Mouse (Mus musculus) megakaryocyte-erythroid progenitor cell, adult 5-6 weeks (primary cell): Measurements from ENCODE around the gene Cnfn. TPM values are rescaled to one million over a fixed set of nuclear protein-coding genes. Genes with fewer than 3 reads are reported as not detected.
"Not testable (repeated sequence)": the region's sequence is repeated elsewhere in the genome, so short reads cannot be mapped to it uniquely, and the experiment has no call there.

Experiments used
- ATAC-seq: replicated peaks from 2 replicates; pipeline ENCODE4 v1.8.0; 2016; ENCODE audit warnings: mild to moderate bottlenecking, inconsistent platforms; ENCODE audit not compliant: severe bottlenecking, poor library complexity, low FRiP score, low TSS enrichment
- total RNA-seq, 2 experiments: library from RNA; stranded (forward) in 1 of 2; stranded (reverse) in 1 of 2; fragments of 200-1000, 215-1000 nt in 1 of 2; fragments of >200 nt in 1 of 2; fragmentation: Nextera tagmentation in 1 of 2; gene quantifications; 2 replicates each; pipeline ENCODE4 v1.2.3; 2014 to 2017

Cnfn gene
- total RNA-seq (2014; fragmentation: Nextera tagmentation) (not detected in 2 replicates), total RNA-seq (2017) (not detected in 2 replicates)

GRCm38 (mm10) chr7:25369058-25369749, at the start of gene Cnfn:
Cnfn (minus strand) TSS chr7:25369724.
- ATAC-seq, result no peak

DNA sequence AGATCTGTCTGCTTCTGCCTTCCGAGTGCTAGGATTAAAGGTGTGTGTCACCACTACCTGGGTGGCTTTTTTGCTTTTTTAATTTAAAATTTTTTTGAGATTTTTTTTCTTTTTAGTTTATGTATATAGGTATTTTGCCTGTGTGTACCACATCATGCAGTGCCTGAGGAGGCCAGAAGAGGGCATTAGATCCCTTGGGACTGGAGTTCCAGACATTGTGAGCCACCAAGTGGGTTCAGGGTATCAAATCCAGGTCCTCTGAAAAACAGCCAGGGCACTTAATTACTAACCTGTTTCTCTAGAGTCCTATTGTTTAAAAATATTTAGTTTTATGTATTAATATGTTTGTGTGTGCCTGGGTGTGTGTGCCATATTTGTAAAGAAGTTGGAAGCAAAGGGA, 48.1 kb upstream of the Cnfn start:
- ATAC-seq, result no peak

- no peak for ATAC-seq
These were observed 43.4 kb upstream of the Cnfn start, which contains the start of gene Cxcl17 for GRCm38 (mm10) chr7:25412833-25413441. Cxcl17 (minus strand) TSS chr7:25412886.

DNA sequence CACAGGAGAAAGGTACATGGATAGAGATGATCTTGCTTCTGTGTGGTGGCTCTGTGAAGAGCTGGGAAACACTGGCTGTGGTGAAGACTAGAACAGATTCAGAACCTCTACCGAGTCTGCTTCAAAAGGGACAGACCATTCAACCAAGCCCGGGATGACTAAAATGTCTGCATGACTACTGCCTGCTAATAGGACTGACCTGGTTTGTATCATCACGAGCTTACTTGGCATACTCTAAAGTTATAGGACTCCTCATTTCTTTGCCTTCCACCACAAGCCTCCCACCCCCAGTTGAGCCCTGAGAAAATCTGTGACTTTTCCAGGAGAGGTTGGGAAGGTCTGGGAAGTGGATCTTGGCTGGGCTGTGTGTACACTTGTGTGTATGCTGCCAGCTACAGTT, 42.3 kb upstream of the Cnfn start:
- ATAC-seq, result no peak

DNA sequence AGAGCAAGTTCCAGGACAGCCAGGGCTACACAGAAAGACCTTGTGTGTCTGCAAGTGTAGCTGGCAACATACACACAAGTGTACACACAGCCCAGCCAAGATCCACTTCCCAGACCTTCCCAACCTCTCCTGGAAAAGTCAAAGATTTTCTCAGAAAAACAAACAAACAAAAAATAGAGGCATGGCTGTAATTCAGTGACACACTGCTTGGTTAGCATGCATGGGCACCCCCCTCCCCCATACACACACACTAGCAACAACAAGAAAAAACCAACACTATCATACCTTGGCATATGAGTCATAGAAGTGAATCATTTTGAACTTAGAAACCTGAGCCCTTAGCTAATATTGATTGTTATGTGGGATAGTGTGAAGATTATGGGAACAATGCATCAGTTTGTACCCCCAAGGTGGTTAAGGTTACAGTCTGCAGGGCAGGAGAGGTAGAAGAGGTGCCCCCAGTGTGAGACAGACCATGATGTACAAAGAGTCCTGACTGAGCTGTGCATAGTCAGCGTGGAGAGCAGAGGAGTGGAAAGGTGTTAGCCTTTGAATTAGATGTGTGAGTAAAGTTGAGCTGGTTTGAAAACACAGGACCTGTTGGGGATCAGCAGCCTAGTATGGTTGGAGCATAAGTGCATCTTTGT, 41.6 kb upstream of the Cnfn start:
- ATAC-seq, result no peak

DNA sequence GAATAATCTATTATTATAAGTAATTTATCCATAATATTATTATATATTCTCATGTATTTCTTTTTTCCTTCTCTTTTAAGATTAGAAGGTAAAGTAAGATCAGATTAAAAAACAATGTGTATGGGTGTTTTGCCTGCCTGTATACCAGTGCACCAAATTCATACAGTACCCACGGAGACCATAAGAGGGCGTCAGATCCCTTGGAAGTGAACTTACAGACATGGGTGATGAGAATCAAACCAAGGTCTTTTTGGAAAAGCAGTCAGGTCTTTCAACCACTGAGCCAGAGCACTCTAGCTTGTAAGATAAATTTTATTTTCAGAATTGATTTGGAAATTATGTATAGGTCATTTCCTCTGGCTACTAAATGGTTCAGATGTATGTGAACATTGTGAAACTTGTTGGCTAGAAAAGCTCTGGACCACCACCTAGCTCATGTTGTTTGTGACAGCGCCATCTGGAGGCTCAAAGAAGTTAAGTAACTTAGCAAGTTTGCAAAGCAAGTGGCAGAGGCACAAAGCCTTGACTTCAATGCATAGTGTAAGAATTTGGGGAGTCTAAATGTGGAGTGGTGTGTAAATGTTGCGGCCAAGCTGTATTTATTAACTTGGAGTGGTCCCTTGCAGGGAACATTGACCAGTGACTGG, 39.7 kb upstream of the Cnfn start:
- ATAC-seq, result peak; percentile 59

DNA sequence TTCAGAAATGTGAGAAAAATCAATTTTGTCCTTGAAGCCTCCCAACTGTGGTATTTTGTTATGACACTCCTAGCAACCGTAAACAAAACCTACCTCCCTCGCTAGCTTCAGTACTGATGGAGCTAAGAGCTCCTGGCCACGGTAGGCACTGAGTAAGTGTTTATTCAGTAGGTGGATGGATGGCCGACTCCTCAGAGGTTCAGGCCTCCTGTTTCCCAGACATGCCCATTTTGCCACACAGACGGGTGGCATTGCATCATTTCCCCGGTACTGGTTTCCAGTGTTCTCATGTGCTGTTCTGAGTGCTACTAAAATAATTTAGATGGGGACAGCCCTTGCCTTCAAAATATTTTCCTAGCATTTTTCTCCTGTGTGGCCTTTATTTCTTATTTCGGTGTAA, 36.9 kb upstream of the Cnfn start:
- ATAC-seq, result no peak

GRCm38 (mm10) chr7:25402671-25403101, 33.2 kb upstream of the Cnfn start:
- peak; percentile 90 for ATAC-seq

DNA sequence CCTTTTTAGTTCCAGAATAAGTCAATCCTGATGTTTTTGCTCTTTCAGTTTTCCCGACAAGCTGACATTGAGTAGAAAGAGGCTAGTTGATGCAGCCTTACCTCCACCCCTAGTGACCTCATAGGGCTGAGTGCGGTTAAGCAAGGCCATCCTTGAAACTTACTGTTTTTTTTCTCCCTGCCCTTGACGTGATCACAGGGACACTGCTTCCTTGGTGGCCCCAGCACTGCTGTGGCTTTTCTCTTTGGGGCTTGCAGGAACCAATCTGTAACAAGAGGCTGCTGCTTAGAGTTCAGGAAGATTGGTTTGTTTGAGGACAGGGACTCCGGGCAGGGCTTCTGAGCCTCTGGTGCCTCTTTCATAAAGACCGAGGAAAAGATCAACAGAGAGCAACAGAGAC, 32.5 kb upstream of the Cnfn start:
- ATAC-seq, result no peak

- no peak for ATAC-seq
These were observed 32.0 kb upstream of the Cnfn start for GRCm38 (mm10) chr7:25401551-25401950.

GRCm38 (mm10) chr7:25399028-25399427, 29.5 kb upstream of the Cnfn start:
- not testable (repeated sequence) for ATAC-seq

GRCm38 (mm10) chr7:25398610-25399009, 29.1 kb upstream of the Cnfn start, which contains the start of gene Lipe:
Lipe (minus strand) TSS chr7:25398710.
- ATAC-seq, result no peak

GRCm38 (mm10) chr7:25396621-25397020, 27.1 kb upstream of the Cnfn start:
- no peak for ATAC-seq

- peak; percentile 93 for ATAC-seq
These were observed 26.3 kb upstream of the Cnfn start for GRCm38 (mm10) chr7:25395558-25396521.

DNA sequence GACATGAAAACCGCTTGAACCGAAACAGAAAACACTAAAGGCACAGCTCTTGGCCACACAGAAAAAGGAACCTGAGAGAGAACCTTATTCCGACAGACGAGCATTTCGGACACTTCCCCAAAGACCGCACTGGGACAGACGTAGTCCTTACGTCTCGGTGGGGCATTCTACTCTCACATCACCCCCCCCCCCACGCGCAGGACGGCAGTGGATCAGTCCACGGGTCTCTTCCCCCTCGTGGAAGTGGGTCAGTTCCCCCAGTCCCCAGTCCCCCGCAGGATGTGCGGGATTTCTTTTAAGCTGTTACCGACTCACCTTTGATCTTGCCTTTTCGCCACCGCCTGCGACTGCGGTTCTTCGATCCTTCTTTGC, 25.6 kb upstream of the Cnfn start:
- ATAC-seq, result peak; percentile 3; the same call in 1 of the 2 replicates

DNA sequence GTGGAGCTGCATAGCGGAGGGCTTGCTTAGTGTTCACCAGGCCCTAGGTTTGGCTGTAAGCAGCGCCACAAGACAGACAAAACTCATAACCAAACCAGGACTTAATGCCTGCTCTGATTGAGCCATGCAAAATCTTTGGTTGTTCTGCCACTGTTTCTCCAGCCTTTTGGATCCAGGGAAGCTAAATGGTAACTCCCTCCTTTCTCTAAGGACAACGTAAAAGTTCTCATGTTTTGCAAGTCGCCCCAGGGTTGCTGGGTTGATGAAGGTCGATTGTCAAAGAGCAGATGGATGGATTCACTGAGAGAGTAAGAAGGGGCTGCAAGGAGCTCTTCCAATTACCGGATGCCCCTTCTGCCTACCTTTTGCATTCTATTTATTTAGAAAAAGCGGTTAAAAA, 25.2 kb upstream of the Cnfn start:
- no peak for ATAC-seq

- no peak for ATAC-seq
These were observed 24.1 kb upstream of the Cnfn start for GRCm38 (mm10) chr7:25393451-25394210.

GRCm38 (mm10) chr7:25392851-25393250, 23.3 kb upstream of the Cnfn start:
- ATAC-seq, result no peak
